Mouse (Mus musculus) cerebellum, adult (tissue): Measurements from ENCODE around the gene Paqr6.

Experiments used
- ATAC-seq: cut with Nextera tagmentation; 2 replicates; pipeline ENCODE4 v1.9.2; 2017; ENCODE audit warnings: mild to moderate bottlenecking, moderate library complexity, mixed read lengths; ENCODE audit not compliant: insufficient number of reproducible peaks, low FRiP score, low TSS enrichment

Gene Paqr6

GRCm38 (mm10) chr3:88409741-88410644 is 45.6 kb downstream of the Paqr6 start, which contains the start of gene Pmf1:
TSS of gene Pmf1 (minus strand) at chr3:88410331.
- peak; percentile 79 for ATAC-seq

DNA sequence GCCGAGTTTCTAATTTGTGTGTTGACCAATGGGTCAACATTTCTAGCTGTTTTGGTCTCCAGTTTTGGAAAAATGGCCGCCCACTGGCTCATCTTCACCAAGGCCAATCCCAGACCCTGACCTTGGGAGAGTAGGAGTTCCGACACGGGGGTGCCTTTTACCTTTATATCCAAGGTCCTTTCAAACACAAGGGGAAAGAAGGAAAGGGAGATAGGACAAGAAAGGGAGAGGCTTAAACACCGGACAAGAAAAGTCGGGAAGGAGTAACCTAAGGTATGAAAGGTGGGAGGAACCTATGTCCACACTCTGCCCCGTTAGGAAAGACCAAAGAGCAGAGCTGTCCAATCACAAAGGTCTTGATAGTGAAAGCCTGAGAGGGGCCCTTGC is 46.3 kb downstream of the Paqr6 start:
- no peak for ATAC-seq

- no peak for ATAC-seq
Observed at GRCm38 (mm10) chr3:88411681-88412080, 47.3 kb downstream of the Paqr6 start.

GRCm38 (mm10) chr3:88412636-88413035 is 48.3 kb downstream of the Paqr6 start:
- no peak for ATAC-seq

DNA sequence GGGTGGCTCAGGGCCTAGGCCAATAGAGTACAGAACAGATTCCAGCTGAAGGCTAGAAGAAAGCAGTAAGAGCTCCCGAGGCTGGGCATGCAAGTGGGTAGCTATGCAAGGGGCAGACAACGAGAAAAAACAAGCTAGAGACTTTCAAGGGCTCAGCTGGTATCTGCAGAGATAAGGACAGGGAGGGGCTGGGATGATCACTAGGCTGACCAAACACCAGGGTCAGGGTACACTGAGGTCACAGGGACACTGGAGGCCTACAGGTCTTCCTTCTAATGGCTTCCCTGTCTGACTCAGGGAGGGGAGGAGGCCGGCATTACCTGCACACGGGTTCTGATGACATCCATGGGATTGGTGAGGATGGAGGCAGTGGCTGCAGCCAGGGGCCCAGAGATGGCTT is 51.3 kb downstream of the Paqr6 start:
- ATAC-seq, result no peak

DNA sequence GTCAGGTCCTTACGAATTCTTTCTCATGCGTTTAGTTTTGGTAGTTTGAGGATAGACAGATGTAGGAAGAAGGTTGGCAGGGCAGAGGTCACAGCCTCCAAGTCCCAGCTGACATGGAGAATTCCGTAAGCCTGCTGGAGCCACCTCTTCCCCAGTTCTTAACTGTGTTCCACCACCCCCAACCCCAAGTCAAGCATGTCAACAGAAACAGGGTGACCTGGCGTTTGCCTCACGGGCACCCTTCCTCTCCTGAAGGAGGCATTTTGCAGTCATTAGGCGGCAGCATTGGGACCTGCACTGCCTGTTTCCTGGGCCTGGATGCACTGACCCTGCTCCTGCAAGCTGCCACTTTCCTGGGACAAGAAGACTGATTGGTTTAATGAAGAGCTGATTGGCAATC is 53.6 kb downstream of the Paqr6 start:
- ATAC-seq, result no peak
